Mouse (Mus musculus) forebrain, embryonic 11.5 days (tissue): Measurements from ENCODE around the gene Tff3. TPM values are rescaled to one million over a fixed set of nuclear protein-coding genes. Genes with fewer than 3 reads are reported as not detected.

Experiments
- ATAC-seq: fragments of 200-750 bp; cut with Nextera tagmentation; replicated peaks from 2 replicates; pipeline ENCODE4 v1.8.0; 2017; ENCODE audit warnings: moderate TSS enrichment; ENCODE audit not compliant: low FRiP score
- DNase-seq: peaks from one replicate; pipeline ENCODE4 v3.0.0-alpha.2; 2017; ENCODE audit warnings: low spot score
- H3K27ac ChIP-seq: fragments of 300-500 bp; sonication (generic); 2 replicates; pipeline ENCODE4 v1.5.1; 2014; ENCODE audit warnings: low read depth, low read length
- H3K27me3 ChIP-seq: fragments of 300-500 bp; sonication (generic); 2 replicates; pipeline ENCODE4 v1.6.1; 2014; ENCODE audit warnings: mild to moderate bottlenecking, low read length, mixed read lengths; ENCODE audit not compliant: control insufficient read depth, insufficient read depth
- H3K36me3 ChIP-seq: fragments of 300-500 bp; sonication (generic); 2 replicates; pipeline ENCODE4 v1.6.1; 2014; ENCODE audit warnings: mild to moderate bottlenecking, low read length, moderate library complexity, mixed read lengths; ENCODE audit not compliant: control insufficient read depth, insufficient read depth
- H3K4me1 ChIP-seq: fragments of 300-500 bp; sonication (generic); replicated peaks from 2 replicates; pipeline ENCODE4 v1.6.1; 2014; ENCODE audit warnings: low read length, mixed read lengths; ENCODE audit not compliant: control insufficient read depth, insufficient read depth
- H3K4me2 ChIP-seq: fragments of 300-500 bp; sonication (generic); 2 replicates; pipeline ENCODE4 v1.6.1; 2014; ENCODE audit warnings: low read depth, mild to moderate bottlenecking, low read length, moderate library complexity, mixed read lengths; ENCODE audit not compliant: severe bottlenecking
- H3K4me3 ChIP-seq: fragments of 300-500 bp; sonication (generic); 2 replicates; pipeline ENCODE4 v1.5.1; 2014; ENCODE audit warnings: low read depth, low read length
- H3K9ac ChIP-seq: fragments of 300-500 bp; sonication (generic); 2 replicates; pipeline ENCODE4 v1.6.1; 2014; ENCODE audit warnings: low read length
- H3K9me3 ChIP-seq: fragments of 300-500 bp; sonication (generic); 2 replicates; pipeline ENCODE4 v1.6.1; 2016; ENCODE audit warnings: low read length, mixed read lengths; ENCODE audit not compliant: control insufficient read depth
- WGBS: fragments of 180-500 bp; shearing (Covaris S2); extraction: QIAGEN DNeasy Blood & Tissue Kit; methylation state at CpG from one replicate; pipeline ENCODE4 v1.1.7; 2014; 5-methylcytosine and 5-hydroxymethylcytosine counted together
- polyA plus RNA-seq: library from polyadenylated mRNA; unstranded; fragments of >200 nt; fragmentation: Nextera tagmentation; extraction: Ambion mirVana; gene quantifications from 2 replicates; pipeline ENCODE4 v1.2.1, GENCODE M21; 2014

Tff3 gene
- polyA plus RNA-seq, 1 experiment from 2014 or later, result 1.2 TPM

DNA sequence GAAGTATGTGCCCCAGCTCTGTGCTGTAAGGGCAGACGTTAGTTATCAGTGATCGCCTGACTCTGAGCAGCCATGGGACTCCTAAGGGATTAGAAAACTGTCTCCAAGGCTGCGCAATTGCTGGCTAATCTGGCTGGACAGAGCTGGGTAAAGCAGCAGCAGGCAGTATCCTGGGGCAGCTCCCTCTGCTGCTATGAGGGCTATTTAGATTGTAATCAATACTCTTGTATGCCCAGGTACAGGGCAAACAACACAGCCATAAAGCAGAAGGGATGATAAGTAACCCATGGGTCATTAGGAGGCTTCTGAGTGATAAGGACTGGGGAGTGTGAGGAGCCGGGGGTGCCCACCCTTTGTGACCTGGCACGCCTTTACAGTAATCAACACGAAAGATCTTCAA, 5.5 kb upstream of the Tff3 start:
- Histone ChIP-seq H3K4me2 (no peak overlapping the region), H3K9ac (no peak overlapping the region), H3K4me3 (no peak overlapping the region), H3K27ac (no peak overlapping the region), H3K27me3 (no peaks in the 10 kb centered on the region), H3K36me3 (no peaks in the 10 kb centered on the region), H3K4me1 (no peaks in the 10 kb centered on the region), H3K9me3 (no peaks in the 10 kb centered on the region)
- ATAC-seq (no peak), DNase-seq (no peak)
- 80% methylated on average over 6 of the region's 6 CpGs for WGBS

DNA sequence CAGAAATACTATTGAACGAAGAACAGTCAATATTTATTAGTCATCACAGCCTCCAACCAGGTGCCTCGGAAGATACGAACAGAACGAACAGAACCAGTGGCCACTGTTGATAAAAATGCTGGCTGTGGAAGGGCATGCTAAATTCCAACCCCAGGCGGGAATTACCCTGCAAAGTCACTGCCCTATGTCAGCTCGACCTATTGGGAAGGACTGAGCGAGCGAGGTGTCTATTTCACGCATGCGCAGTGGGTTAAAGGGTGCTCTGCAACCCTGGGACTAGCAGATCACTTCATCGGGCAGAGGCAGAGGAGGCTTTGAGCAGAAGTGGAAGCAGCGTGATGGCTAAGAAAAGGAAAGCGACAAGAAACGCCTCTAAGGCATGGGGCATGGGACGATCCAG, 4.3 kb upstream of the Tff3 start:
- H3K4me1 ChIP-seq, result no peaks in the 10 kb centered on the region
- H3K27ac ChIP-seq, result no peak overlapping the region
- DNase-seq, result no peak
- 83% methylated on average over 15 of the region's 15 CpGs for WGBS
- H3K9me3 ChIP-seq, result no peaks in the 10 kb centered on the region
- H3K4me2 ChIP-seq, result no peak overlapping the region
- no peak overlapping the region for H3K9ac ChIP-seq
- no peaks in the 10 kb centered on the region for H3K36me3 ChIP-seq
- H3K4me3 ChIP-seq, result no peak overlapping the region
- ATAC-seq, result no peak
- no peaks in the 10 kb centered on the region for H3K27me3 ChIP-seq

- Histone ChIP-seq H3K9ac (no peak overlapping the region), H3K4me2 (no peak overlapping the region), H3K4me1 (no peaks in the 10 kb centered on the region), H3K4me3 (no peak overlapping the region), H3K27ac (no peak overlapping the region), H3K36me3 (no peaks in the 10 kb centered on the region), H3K27me3 (no peaks in the 10 kb centered on the region), H3K9me3 (no peaks in the 10 kb centered on the region)
- ATAC-seq (no peak), DNase-seq (no peak)
- WGBS, result 87% methylated on average over 10 of the region's 10 CpGs
Observed at GRCm38 (mm10) chr17:31131269-31131821, 1.9 kb upstream of the Tff3 start.

- no peaks in the 10 kb centered on the region for H3K27me3 ChIP-seq
- WGBS, result 88% methylated on average over 9 of the region's 9 CpGs
- no peak overlapping the region for H3K4me3 ChIP-seq
- H3K27ac ChIP-seq, result no peak overlapping the region
- no peak overlapping the region for H3K9ac ChIP-seq
- no peaks in the 10 kb centered on the region; the same call in 1 of the 2 replicates for H3K4me1 ChIP-seq
- H3K36me3 ChIP-seq, result no peaks in the 10 kb centered on the region
- DNase-seq (no peak), ATAC-seq (no peak)
- no peaks in the 10 kb centered on the region for H3K9me3 ChIP-seq
- H3K4me2 ChIP-seq, result no peak overlapping the region
Observed at GRCm38 (mm10) chr17:31128708-31129318, 633 bp downstream of the Tff3 start.

GRCm38 (mm10) chr17:31125548-31126266, 3.7 kb downstream of the Tff3 start:
- WGBS, result 57% methylated on average over 9 of the region's 9 CpGs
- Histone ChIP-seq H3K27me3 (no peaks in the 10 kb centered on the region), H3K4me1 (no peaks in the 10 kb centered on the region; the same call in 1 of the 2 replicates), H3K4me2 (no peak overlapping the region), H3K9me3 (no peaks in the 10 kb centered on the region), H3K9ac (no peak overlapping the region), H3K27ac (no peak overlapping the region), H3K36me3 (no peaks in the 10 kb centered on the region), H3K4me3 (no peak overlapping the region)
- 0 out of 2 replicates have a peak, but pooled peaks have one; percentile 30 for ATAC-seq
- DNase-seq, result no peak

DNA sequence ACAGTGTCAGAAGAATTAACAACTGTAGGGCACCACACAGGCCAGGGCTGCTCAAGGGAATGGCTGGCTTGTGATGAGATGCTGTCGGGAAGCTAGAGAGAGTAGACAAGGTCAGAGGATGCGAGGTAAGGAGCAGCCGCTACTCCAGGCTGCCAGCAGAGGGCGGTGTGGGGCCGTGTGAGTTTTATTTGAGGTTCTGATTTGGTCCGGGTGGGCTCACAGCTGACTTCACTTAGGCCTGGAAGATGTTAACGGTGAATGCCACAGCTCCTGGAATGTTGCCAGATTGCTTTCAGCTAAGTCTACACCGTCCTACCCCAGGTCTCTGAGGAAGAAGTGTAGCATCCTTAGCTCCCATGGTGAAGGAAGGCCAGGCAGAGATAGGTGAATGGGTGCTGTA, 7.5 kb downstream of the Tff3 start:
- no peak overlapping the region for H3K4me3 ChIP-seq
- H3K36me3 ChIP-seq, result no peaks in the 10 kb centered on the region
- DNase-seq (peak; percentile 89), ATAC-seq (no peak)
- H3K27me3 ChIP-seq, result no peaks in the 10 kb centered on the region
- whole genome bisulfite sequencing, result 13% methylated on average over 8 of the region's 8 CpGs
- H3K9me3 ChIP-seq, result no peaks in the 10 kb centered on the region
- no peak overlapping the region for H3K27ac ChIP-seq
- no peak overlapping the region for H3K9ac ChIP-seq
- H3K4me2 ChIP-seq, result no peak overlapping the region
- peaks cover 3% of the 10 kb centered on the region; the same call in 1 of the 2 replicates for H3K4me1 ChIP-seq

- peak; percentile 44; the same call in 1 of the 2 replicates for ATAC-seq
- 4% methylated on average over 7 of the region's 7 CpGs for WGBS
Observed at GRCm38 (mm10) chr17:31119429-31119828, 10.0 kb downstream of the Tff3 start.

DNA sequence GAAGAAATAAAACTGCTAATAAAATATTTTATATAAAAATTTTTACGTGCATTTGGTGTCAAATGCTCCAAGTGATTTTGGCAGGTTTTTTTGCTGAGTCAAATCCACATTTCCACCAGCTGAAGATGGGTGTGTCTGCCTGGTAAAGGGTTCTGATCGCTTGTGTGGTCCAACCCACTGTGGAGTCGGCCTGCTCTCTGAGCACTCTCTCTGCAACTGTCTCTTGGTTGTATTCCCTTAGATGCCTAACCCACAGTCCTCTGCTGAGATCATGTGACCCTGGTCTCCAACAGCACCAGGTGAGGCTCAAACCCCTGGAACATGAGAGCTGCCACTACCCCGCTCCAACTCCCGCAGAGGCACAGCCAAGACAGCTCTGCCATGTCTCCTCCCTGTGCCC, 11.5 kb downstream of the Tff3 start:
- no peaks in the 10 kb centered on the region for H3K36me3 ChIP-seq
- H3K4me2 ChIP-seq, result no peak overlapping the region
- H3K4me1 ChIP-seq, result peaks cover 11% of the 10 kb centered on the region
- DNase-seq (no peak), ATAC-seq (no peak)
- WGBS, result 85% methylated on average over 5 of the region's 5 CpGs
- no peaks in the 10 kb centered on the region for H3K27me3 ChIP-seq
- no peak overlapping the region for H3K9ac ChIP-seq
- no peak overlapping the region for H3K4me3 ChIP-seq
- no peak overlapping the region for H3K27ac ChIP-seq
- no peaks in the 10 kb centered on the region for H3K9me3 ChIP-seq

More at GRCm38 (mm10) chr17:31119429-31119828, 10.0 kb downstream of the Tff3 start:
- Histone ChIP-seq H3K9ac (no peak overlapping the region), H3K4me1 (0 out of 2 replicates have a peak, but pooled peaks cover 3% of the 10 kb centered on the region), H3K36me3 (no peaks in the 10 kb centered on the region), H3K9me3 (no peaks in the 10 kb centered on the region), H3K4me2 (no peak overlapping the region), H3K27me3 (no peaks in the 10 kb centered on the region), H3K27ac (no peak overlapping the region), H3K4me3 (no peak overlapping the region)
- peak; percentile 91 for DNase-seq
